Comparison of ENCODE assay signal across 8 mouse cellular contexts in the genomic region with DNA sequence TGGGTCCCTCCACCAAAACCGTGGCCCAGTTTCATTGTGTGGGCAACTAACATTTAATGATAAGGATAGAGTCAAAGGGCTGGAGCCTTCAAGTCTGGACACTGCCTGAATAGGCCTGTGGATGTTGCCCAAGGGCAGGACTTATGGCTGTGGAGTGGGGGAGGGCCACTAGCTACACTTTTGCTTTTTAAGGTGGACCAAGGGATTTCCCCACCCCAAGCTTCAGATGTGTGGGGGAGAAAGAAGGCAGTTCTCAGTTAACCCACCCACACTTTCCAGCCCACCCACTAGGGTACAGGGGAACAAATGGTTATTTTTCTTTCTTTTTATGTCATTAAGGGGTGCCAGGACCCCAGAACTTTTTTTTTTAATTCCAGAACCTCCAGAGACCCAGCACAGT. TPM values are rescaled to one million over a fixed set of nuclear protein-coding genes. Genes with fewer than 3 reads are reported as not detected.
DNase-seq lines count a peak whose midpoint lies in the region; ATAC-seq and TF ChIP-seq lines count a peak whose summit lies in the region.

No protein-coding gene starts in this region.

- H3K4me2 ChIP-seq in hindbrain, embryonic 11.5 days (replicated peaks; ENCODE audit: low read depth, low read length) = peak overlapping the region; percentile 47
- peak overlapping the region; percentile 60 for H3K4me2 ChIP-seq in midbrain, embryonic 12.5 days (replicated peaks)

- H3K27ac ChIP-seq in kidney, adult 2 months (ENCODE audit: insufficient read depth, low read depth, low read length) = peak overlapping the region; percentile 72; the same call in 1 of the 2 replicates
- H3K27ac ChIP-seq in ES-Bruce4 (ENCODE audit: insufficient read depth, low read length) = peak overlapping the region; percentile 9
- H3K27ac ChIP-seq in hindbrain, embryonic 11.5 days (ENCODE audit: low read depth, low read length) = no peak overlapping the region
- no peak overlapping the region for H3K27ac ChIP-seq in midbrain, embryonic 12.5 days (replicated peaks)

- TF ChIP-seq CTCF in kidney, adult 2 months (conservative IDR thresholded peaks at IDR 0.05; ENCODE audit: insufficient read depth, insufficient read length, low read depth, low read length) = no peak
- TF ChIP-seq CTCF in ES-Bruce4 (IDR thresholded peaks at IDR 0.05; ENCODE audit: low read depth, low read length) = no peak

- no peak for ATAC-seq in hindbrain, embryonic 11.5 days (ENCODE audit: low FRiP score)
- no peak for ATAC-seq in midbrain, embryonic 12.5 days (ENCODE audit: low FRiP score, low read depth)

- H3K4me3 ChIP-seq in kidney, adult 2 months (ENCODE audit: insufficient read depth, low read depth, low read length) = no peak overlapping the region; the same call in 1 of the 2 replicates
- H3K4me3 ChIP-seq in ES-Bruce4 (ENCODE audit: low read depth, low read length) = no peak overlapping the region
- no peak overlapping the region for H3K4me3 ChIP-seq in hindbrain, embryonic 11.5 days (ENCODE audit: low read depth, low read length)
- H3K4me3 ChIP-seq in midbrain, embryonic 12.5 days = no peak overlapping the region; the same call in 1 of the 2 replicates

- no peaks in the 10 kb centered on the region for H3K27me3 ChIP-seq in kidney, adult 2 months (replicated peaks; ENCODE audit: control insufficient read depth, insufficient read depth, low read length)
- no peaks in the 10 kb centered on the region for H3K27me3 ChIP-seq in ES-Bruce4 (ENCODE audit: control insufficient read depth, insufficient read depth, low read length, poor library complexity, severe bottlenecking)
- no peaks in the 10 kb centered on the region for H3K27me3 ChIP-seq in hindbrain, embryonic 11.5 days (ENCODE audit: control insufficient read depth, insufficient read depth, low read length)
- no peaks in the 10 kb centered on the region for H3K27me3 ChIP-seq in midbrain, embryonic 12.5 days

- no peaks in the 10 kb centered on the region for H3K9me3 ChIP-seq in ES-Bruce4 (replicated peaks; ENCODE audit: control insufficient read depth, insufficient read depth, low read length, poor library complexity, severe bottlenecking)
- H3K9me3 ChIP-seq in hindbrain, embryonic 11.5 days (ENCODE audit: control insufficient read depth, low read length) = no peaks in the 10 kb centered on the region
- H3K9me3 ChIP-seq in midbrain, embryonic 12.5 days = no peaks in the 10 kb centered on the region

- peaks cover 3% of the 10 kb centered on the region; the same call in 1 of the 2 replicates for H3K4me1 ChIP-seq in kidney, adult 2 months (ENCODE audit: control insufficient read depth, insufficient read depth, low read length)
- H3K4me1 ChIP-seq in ES-Bruce4 (ENCODE audit: control insufficient read depth, insufficient read depth, low read length) = peaks cover 2% of the 10 kb centered on the region
- H3K4me1 ChIP-seq in hindbrain, embryonic 11.5 days (replicated peaks; ENCODE audit: control insufficient read depth, insufficient read depth, low read length) = no peaks in the 10 kb centered on the region
- peaks cover 11% of the 10 kb centered on the region for H3K4me1 ChIP-seq in midbrain, embryonic 12.5 days

- WGBS in kidney, adult 2 months = 79% methylated on average over 1 of the region's 1 CpGs
- 70% methylated on average over 1 of the region's 1 CpGs for WGBS in hindbrain, embryonic 11.5 days
- 83% methylated on average over 1 of the region's 1 CpGs for WGBS in midbrain, embryonic 12.5 days

- no peak for TF ChIP-seq EP300 in ES-Bruce4 (IDR thresholded peaks at IDR 0.05; ENCODE audit: insufficient read depth, low read depth, low read length)

- no peak for TF ChIP-seq POLR2A in kidney, adult 2 months (IDR thresholded peaks at IDR 0.05; ENCODE audit: low read depth, low read length)
- TF ChIP-seq POLR2A in ES-Bruce4 (IDR thresholded peaks at IDR 0.05; ENCODE audit: insufficient read depth, low read length) = no peak

- H3K36me3 ChIP-seq in kidney, adult 2 months (ENCODE audit: control insufficient read depth, insufficient read depth, low read length) = no peaks in the 10 kb centered on the region
- no peaks in the 10 kb centered on the region for H3K36me3 ChIP-seq in ES-Bruce4 (ENCODE audit: control insufficient read depth, insufficient read depth, low read length, poor library complexity, severe bottlenecking)
- no peaks in the 10 kb centered on the region for H3K36me3 ChIP-seq in hindbrain, embryonic 11.5 days (ENCODE audit: control insufficient read depth, insufficient read depth, low read length)
- no peaks in the 10 kb centered on the region for H3K36me3 ChIP-seq in midbrain, embryonic 12.5 days

- DNase-seq in kidney, adult 2 months = no peak
- DNase-seq in kidney, postnatal 25 days = no peak
- no peak for DNase-seq in hindbrain, embryonic 11.5 days (ENCODE audit: low spot score)
- DNase-seq in gastrocnemius, adult 8-10 months (ENCODE audit: low spot score in 2 of 2) = no peak
- no peak for DNase-seq in thymus, postnatal 0 days (ENCODE audit: low spot score)
- DNase-seq in right cerebral cortex, postnatal 4 days = no peak

- peak overlapping the region; percentile 55 for H3K9ac ChIP-seq in ES-Bruce4 (ENCODE audit: low read depth, poor library complexity, severe bottlenecking)
- H3K9ac ChIP-seq in hindbrain, embryonic 11.5 days (ENCODE audit: low read depth, low read length) = no peak overlapping the region
- H3K9ac ChIP-seq in midbrain, embryonic 12.5 days (replicated peaks) = 0 out of 2 replicates have a peak overlapping the region, but pooled peaks have one; percentile 49

RNA-seq across cellular contexts. Expression of a gene that starts 6.0 kb away (rescaled TPM):
- polyA plus RNA-seq in kidney, adult 2 months (2012; rRNA removed) = 24.6 and 27.2 TPM in 2 replicates
- not detected in 2 replicates for polyA plus RNA-seq in ES-Bruce4 (2011; ENCODE audit: insufficient read depth, insufficient read length, low read depth, missing spikeins)
- 1.0 and 1.6 TPM in 2 replicates for polyA plus RNA-seq in hindbrain, embryonic 11.5 days (2014; fragmentation: Nextera tagmentation; extraction: Ambion mirVana)
- 0.54 TPM in 1 of 2 replicates, not detected in the other for polyA plus RNA-seq in midbrain, embryonic 12.5 days (2016; fragmentation: Nextera tagmentation; extraction: Ambion mirVana)
- total RNA-seq in gastrocnemius, adult 8-10 months (2022) = not detected
- 2.6 and 3.7 TPM in 2 replicates for polyA plus RNA-seq in thymus, postnatal 0 days (2015; fragmentation: Nextera tagmentation; extraction: Ambion mirVana)

RNA-seq across cellular contexts. Expression of a gene that starts 10.9 kb away (rescaled TPM):
- 2.3 and 12.7 TPM in 2 replicates for polyA plus RNA-seq in kidney, adult 2 months (2012; rRNA removed)
- 18.7 and 20.1 TPM in 2 replicates for polyA plus RNA-seq in ES-Bruce4 (2011; ENCODE audit: insufficient read depth, insufficient read length, low read depth, missing spikeins)
- polyA plus RNA-seq in hindbrain, embryonic 11.5 days (2014; fragmentation: Nextera tagmentation; extraction: Ambion mirVana) = 5.6 and 5.8 TPM in 2 replicates
- polyA plus RNA-seq in midbrain, embryonic 12.5 days (2016; fragmentation: Nextera tagmentation; extraction: Ambion mirVana) = 3.7 and 3.8 TPM in 2 replicates
- not detected for total RNA-seq in gastrocnemius, adult 8-10 months (2022)
- 1,471 and 1,532 TPM in 2 replicates for polyA plus RNA-seq in thymus, postnatal 0 days (2015; fragmentation: Nextera tagmentation; extraction: Ambion mirVana)

RNA-seq across cellular contexts. Expression of a gene that starts 16.1 kb away (rescaled TPM):
- 311 TPM in 2 replicates for polyA plus RNA-seq in kidney, adult 2 months (2012; rRNA removed)
- polyA plus RNA-seq in ES-Bruce4 (2011; ENCODE audit: insufficient read depth, insufficient read length, low read depth, missing spikeins) = 252 and 266 TPM in 2 replicates
- 274 TPM in 2 replicates for polyA plus RNA-seq in hindbrain, embryonic 11.5 days (2014; fragmentation: Nextera tagmentation; extraction: Ambion mirVana)
- 196 and 202 TPM in 2 replicates for polyA plus RNA-seq in midbrain, embryonic 12.5 days (2016; fragmentation: Nextera tagmentation; extraction: Ambion mirVana)
- total RNA-seq in gastrocnemius, adult 8-10 months (2022) = 100 to 1,000 TPM; 142 to 156 (median 148) TPM
- polyA plus RNA-seq in thymus, postnatal 0 days (2015; fragmentation: Nextera tagmentation; extraction: Ambion mirVana) = 325 and 333 TPM in 2 replicates

RNA-seq across cellular contexts. Expression of a gene that starts 16.1 kb away (rescaled TPM):
- 160 and 162 TPM in 2 replicates for polyA plus RNA-seq in kidney, adult 2 months (2012; rRNA removed)
- polyA plus RNA-seq in ES-Bruce4 (2011; ENCODE audit: insufficient read depth, insufficient read length, low read depth, missing spikeins) = 86.6 and 94.0 TPM in 2 replicates
- polyA plus RNA-seq in hindbrain, embryonic 11.5 days (2014; fragmentation: Nextera tagmentation; extraction: Ambion mirVana) = 177 and 195 TPM in 2 replicates
- 182 and 192 TPM in 2 replicates for polyA plus RNA-seq in midbrain, embryonic 12.5 days (2016; fragmentation: Nextera tagmentation; extraction: Ambion mirVana)
- 10 to 100 TPM; 25.9 to 37.5 (median 29.7) TPM for total RNA-seq in gastrocnemius, adult 8-10 months (2022)
- polyA plus RNA-seq in thymus, postnatal 0 days (2015; fragmentation: Nextera tagmentation; extraction: Ambion mirVana) = 190 and 230 TPM in 2 replicates

RNA-seq across cellular contexts. Expression of a gene that starts 29.7 kb away (rescaled TPM):
- 2.2 and 3.7 TPM in 2 replicates for polyA plus RNA-seq in kidney, adult 2 months (2012; rRNA removed)
- polyA plus RNA-seq in ES-Bruce4 (2011; ENCODE audit: insufficient read depth, insufficient read length, low read depth, missing spikeins) = 2.2 and 3.0 TPM in 2 replicates
- 1.6 and 2.7 TPM in 2 replicates for polyA plus RNA-seq in hindbrain, embryonic 11.5 days (2014; fragmentation: Nextera tagmentation; extraction: Ambion mirVana)
- 2.8 and 2.9 TPM in 2 replicates for polyA plus RNA-seq in midbrain, embryonic 12.5 days (2016; fragmentation: Nextera tagmentation; extraction: Ambion mirVana)
- 1 to 10 TPM in 3 of 4 experiments, under 1 TPM in 1; 0.46 to 1.2 (median 1.1) TPM for total RNA-seq in gastrocnemius, adult 8-10 months (2022)
- polyA plus RNA-seq in thymus, postnatal 0 days (2015; fragmentation: Nextera tagmentation; extraction: Ambion mirVana) = 3.0 and 3.3 TPM in 2 replicates

Comparison
In these comparisons a context has a peak if more than half of its experiments do, and no peak if none do; other contexts are left out.
1. H3K27ac ChIP-seq: peak in kidney, adult 2 months (single experiment) and ES-Bruce4 (single experiment); none in hindbrain, embryonic 11.5 days (single experiment) and midbrain, embryonic 12.5 days (single experiment).
2. RNA of a gene that starts 10.9 kb away (polyA plus RNA-seq): 1,471 to 1,532 TPM in thymus, postnatal 0 days; 18.7 to 20.1 TPM in ES-Bruce4, 2.3 to 12.7 TPM in kidney, adult 2 months, 5.6 to 5.8 TPM in hindbrain, embryonic 11.5 days and 3.7 to 3.8 TPM in midbrain, embryonic 12.5 days; every median in the first group is over 10 times any median in the second.